Mouse (Mus musculus): ENCODE measurements around the gene Smarca2. TPM values are rescaled to one million over a fixed set of nuclear protein-coding genes. Genes with fewer than 3 reads are reported as not detected.

The Smarca2 gene
- total and polyA plus RNA-seq, 3 experiments, result 30.4 to 83.9 (median 71.3) TPM

DNA sequence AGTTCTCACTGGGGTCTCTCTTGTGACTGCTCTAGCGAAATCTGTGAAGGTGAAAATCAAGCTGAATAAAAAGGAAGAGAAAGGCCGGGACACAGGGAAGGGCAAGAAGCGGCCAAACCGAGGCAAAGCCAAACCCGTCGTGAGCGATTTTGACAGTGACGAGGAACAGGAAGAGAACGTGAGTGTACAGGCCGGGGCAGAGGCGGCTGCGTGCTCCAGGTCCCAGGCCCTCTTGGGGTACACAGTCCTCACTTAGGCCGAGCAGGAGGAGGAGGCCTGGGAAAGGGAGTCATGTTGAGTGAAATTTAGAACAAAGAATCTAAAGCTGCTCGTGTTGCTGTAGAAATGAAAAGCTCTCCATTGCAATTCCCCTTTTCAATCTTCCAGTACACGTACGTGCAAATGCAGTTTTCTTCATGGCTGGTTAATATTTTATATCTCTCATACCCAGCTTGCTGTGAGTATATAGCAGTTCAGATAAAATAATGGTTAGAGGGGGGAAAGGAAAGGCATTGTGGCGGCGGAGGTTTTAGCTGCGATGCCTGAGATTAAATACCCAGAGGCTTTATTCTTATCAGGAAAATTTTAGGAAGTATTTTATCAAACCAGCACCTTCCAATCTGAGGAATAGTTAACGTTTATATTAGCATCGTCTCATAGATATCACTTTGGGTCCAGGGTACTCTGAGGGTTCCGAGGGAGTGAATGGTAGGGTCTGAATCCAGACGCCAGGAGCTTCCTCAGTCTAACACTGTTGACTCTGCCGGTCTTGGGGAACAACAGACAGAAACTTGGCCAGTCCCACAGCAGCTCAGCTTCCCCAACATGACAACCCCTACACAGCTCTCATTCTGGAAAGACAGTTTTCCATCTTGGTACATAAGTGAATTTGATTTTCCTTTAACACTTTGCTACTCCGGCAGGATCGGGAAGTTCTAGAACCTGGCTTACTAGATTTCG is 171.5 kb downstream of the Smarca2 start:
- DNase-seq, result no peak

DNA sequence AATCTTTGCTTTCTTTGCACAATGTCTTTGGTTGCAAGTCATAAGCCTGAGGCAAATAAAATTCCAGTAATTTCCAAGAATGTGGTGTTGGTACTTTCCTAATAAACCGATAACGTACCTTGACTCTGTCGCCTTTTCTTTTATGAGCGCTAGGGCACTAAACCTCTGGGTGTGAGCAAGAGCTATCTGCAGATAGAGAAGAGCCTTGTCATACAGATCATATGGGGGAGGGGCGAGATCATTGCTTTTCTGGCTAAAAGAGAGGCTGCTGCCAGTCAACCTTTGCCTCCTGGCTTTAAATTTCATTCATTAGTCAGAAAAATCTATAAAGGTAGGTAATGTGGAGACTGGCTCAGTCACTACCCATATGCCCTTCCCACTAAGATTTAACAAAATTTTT is 173.3 kb downstream of the Smarca2 start:
- no peak for DNase-seq

DNA sequence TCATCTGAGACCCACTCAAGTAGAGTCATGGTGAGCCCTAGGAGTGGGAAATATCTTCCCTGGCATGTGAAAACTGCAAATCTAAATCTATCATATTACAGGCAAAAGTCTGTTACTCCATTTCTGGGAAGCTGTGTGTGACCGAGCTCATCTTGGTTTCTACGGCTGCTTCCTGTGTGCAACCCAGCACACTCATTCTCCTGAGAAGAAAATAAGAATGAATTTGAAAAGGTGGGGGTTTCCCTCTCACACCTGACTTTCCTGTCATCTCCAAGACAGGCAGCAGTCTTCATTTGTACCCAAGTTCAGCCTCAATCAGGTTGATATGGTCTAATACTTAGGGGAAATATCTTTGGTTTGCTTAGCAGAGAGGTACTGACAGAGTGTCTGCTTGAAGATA is 176.4 kb downstream of the Smarca2 start:
- no peak for DNase-seq

DNA sequence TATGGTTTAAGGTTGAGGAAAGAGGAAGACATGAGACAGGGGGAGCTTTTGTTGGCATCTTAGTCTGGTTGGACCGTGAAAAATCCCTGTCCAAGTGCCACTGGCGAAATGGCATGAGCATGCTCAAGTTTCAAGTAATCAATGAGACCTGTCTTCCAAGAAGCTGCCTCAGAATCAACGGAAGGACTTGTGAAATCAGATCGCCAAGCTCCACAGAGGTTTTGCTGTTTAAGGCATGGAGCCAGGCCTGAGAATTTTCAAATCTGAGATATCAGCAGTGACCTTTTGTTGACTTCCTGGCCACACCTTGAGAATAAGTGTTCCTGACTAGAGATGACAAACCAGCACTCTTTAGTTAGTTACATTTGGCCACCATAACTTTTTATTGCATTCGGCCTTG is 183.6 kb downstream of the Smarca2 start:
- DNase-seq, result no peak

DNA sequence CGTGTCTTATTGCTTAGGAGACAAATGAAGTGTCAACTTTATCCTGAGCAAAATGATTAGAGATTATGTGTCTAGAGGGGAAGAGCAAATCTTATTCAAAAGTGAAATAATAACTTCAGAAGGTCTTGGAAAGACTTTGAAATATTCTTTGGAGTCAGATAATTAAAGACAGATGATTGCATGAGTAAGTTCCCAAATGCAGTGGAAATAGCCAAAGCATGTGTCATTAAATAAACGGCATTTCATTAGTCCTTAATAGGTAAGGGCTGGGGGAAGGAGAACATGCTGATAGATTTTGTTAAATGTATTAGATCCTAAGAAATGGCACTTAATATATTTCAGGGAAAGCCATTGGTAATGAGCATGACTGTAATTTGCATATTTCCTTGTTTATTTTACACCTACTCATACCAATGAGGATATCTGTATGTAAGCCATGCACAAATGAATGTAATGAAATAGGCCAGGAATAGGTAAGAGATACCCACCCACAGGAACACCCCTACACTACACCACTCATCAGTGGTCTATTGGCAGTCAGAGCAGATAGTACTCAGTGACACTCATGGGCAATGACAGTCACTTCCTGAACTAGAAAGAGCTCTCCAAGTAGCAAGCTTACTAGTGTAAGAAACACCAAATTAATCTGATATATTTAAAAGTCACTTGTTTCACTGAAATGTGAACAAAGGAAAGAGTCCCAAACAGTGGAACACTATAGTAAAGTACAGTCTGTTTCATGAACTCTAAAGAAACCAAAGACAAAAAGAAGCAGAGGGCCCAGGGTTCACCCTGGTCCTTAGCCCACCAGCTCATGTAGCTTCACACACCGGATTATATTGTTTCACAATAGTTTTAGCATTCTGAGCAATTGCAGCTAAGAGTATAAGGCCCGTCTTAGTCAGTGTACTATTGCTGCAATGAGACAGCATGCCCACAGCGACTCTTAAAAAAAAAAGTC is 185.8 kb downstream of the Smarca2 start:
- DNase-seq, result no peak

DNA sequence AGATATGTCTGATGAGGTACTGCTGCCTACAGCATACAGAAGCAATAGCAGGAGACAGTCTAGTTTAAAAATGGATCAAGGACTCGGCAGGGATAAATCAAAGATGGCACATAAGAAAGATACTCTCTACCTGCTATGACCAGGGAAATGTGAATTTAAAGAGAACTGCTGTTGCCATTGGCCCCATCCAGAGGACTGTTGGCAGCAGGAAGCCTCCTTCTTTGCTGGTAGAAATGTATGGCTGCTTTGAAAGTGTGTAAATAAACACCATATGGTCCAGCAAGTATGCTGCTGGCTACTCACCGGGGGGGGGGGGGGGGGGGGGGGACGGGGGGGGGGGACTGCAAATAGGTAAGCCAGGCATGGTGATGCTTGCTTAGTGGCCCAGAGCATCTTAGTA is 189.5 kb downstream of the Smarca2 start:
- no peak for DNase-seq

DNA sequence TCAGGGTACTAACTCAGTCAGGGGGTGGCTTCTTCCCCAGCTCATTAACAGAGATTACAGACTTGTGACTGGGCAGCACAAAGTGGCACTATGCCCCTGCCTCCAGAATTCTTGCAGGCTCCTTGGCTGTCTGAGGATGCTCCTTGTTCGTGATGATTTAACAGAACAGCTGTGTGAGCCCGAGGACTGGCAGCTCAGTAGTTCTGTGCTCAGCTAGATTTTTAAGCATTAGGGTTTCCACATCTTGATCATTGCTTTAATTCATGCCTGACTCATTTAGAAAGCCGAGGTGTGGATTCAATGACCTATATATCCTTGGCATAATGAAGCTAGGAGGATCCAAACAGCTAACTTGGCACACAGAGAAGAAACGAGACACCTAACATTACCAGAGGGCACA is 191.2 kb downstream of the Smarca2 start:
- no peak for DNase-seq

DNA sequence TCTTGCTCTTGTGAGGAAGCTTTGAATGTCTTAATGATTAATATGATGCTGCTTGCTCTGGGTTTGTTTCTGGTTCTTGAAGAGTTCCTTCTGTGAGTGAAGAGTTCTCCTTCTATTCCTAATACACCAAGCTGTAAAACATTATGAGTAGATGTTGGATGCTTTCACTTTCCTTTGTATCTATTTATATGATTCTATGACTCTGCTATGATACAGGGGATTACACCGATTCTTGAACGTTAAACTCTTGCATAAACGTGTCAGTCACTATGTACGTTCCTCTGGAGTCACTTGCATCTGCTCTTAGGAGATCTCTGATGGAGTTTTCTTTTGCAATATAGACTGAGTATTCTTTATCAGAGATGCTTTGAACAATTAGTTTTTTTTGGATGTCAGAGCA is 199.6 kb downstream of the Smarca2 start:
- no peak for DNase-seq

DNA sequence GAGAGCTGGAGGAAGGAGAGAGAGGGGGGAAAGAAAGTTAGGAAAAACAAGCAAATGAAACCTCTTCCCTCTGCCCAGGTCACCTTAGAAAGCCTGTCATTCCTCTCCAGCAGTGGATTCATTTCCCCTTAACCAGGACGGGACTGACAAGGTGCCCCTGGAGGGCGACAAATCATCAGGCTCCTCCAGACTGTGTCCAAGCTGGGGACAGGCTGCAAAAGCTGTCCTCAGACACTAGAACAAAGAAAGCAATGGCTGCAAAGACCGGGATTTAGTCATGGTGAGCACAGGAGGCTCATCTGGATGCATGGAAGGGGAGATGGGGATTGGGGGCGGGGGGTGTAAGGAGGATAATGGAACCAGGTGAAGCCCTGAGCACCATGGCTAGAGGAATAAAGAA is 209.8 kb downstream of the Smarca2 start:
- peak; percentile 15 for DNase-seq

DNA sequence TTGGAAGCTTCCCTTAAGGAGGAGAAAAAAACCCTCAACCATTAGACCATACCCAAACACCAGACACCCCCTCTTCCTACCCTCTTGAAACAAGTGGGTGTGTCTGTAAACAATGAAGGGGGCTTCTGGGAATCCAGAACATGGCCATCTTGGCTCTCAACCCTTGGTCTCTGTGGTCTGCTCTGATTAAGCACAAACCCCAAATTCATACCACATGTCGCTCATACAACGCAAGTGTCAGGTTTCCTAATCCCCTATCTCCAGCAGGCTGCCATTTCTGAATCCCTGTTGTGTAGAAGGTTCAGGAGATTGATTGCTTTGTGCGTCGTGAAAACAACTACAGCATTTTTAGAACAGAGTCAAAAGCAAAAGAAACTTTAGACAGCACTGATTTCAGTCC is 213.1 kb downstream of the Smarca2 start:
- DNase-seq, result no peak

Measured in adrenal gland, adult 2 months (tissue).